Mouse (Mus musculus) intestine, postnatal 0 days (tissue): ENCODE results near the gene Gnas. TPM values are rescaled to one million over a fixed set of nuclear protein-coding genes. Genes with fewer than 3 reads are reported as not detected.
"Not testable (repeated sequence)": the region's sequence is repeated elsewhere in the genome, so short reads cannot be mapped to it uniquely, and the experiment has no call there.

Experiments
- ATAC-seq: fragments of 200-750 bp; cut with Nextera tagmentation; 2 replicates; pipeline ENCODE4 v1.8.0; 2017; ENCODE audit warnings: mild to moderate bottlenecking, moderate TSS enrichment, moderate library complexity
- H3K27ac ChIP-seq: fragments of 300-500 bp; sonication (generic); 2 replicates; pipeline ENCODE4 v1.5.1; 2014; ENCODE audit warnings: mild to moderate bottlenecking, low read depth, low read length, moderate library complexity
- H3K27me3 ChIP-seq: fragments of 300-500 bp; sonication (generic); replicated peaks from 2 replicates; pipeline ENCODE4 v1.6.1; 2014; ENCODE audit warnings: low read length, mixed read lengths; ENCODE audit not compliant: control insufficient read depth, insufficient read depth
- H3K36me3 ChIP-seq: fragments of 300-500 bp; sonication (generic); 2 replicates; pipeline ENCODE4 v1.6.1; 2014; ENCODE audit warnings: mild to moderate bottlenecking, moderate library complexity; ENCODE audit not compliant: control insufficient read depth, insufficient read depth
- H3K4me1 ChIP-seq: fragments of 300-500 bp; sonication (generic); replicated peaks from 2 replicates; pipeline ENCODE4 v1.6.1; 2014; ENCODE audit warnings: antibody characterized with exemption, low read length, mixed read lengths; ENCODE audit not compliant: control insufficient read depth, insufficient read depth
- H3K4me2 ChIP-seq: fragments of 300-500 bp; sonication (generic); replicated peaks from 2 replicates; pipeline ENCODE4 v1.6.1; 2014; ENCODE audit warnings: low read depth, mild to moderate bottlenecking, moderate library complexity
- H3K4me3 ChIP-seq: fragments of 300-500 bp; sonication (generic); 2 replicates; pipeline ENCODE4 v1.5.1; 2014; ENCODE audit warnings: low read depth, low read length
- H3K9ac ChIP-seq: fragments of 300-500 bp; sonication (generic); 2 replicates; pipeline ENCODE4 v1.6.1; 2014; ENCODE audit warnings: mild to moderate bottlenecking, low read depth, low read length
- H3K9me3 ChIP-seq: fragments of 300-500 bp; sonication (generic); 2 replicates; pipeline ENCODE4 v1.6.1; 2016; ENCODE audit warnings: mixed run types; ENCODE audit not compliant: control insufficient read depth
- CTCF ChIP-seq: sonication (generic); IDR thresholded peaks from 2 replicates; pipeline ENCODE4 v1.5.1; 2016; ENCODE audit warnings: low read depth, mild to moderate bottlenecking, control low read depth, antibody characterized with exemption, moderate library complexity
- WGBS: fragments of 180-500 bp; shearing (Covaris S2); extraction: QIAGEN DNeasy Blood & Tissue Kit; methylation state at CpG from one replicate; pipeline ENCODE4 v1.1.7; 2014; 5-methylcytosine and 5-hydroxymethylcytosine counted together
- polyA plus RNA-seq: library from polyadenylated mRNA; unstranded; fragments of >200 nt; fragmentation: Nextera tagmentation; extraction: Ambion mirVana; gene quantifications from 2 replicates; pipeline ENCODE4 v1.2.1, GENCODE M21; 2015

Gene Gnas
- polyA plus RNA-seq, 1 experiment from 2014 or later: 705 TPM

GRCm38 (mm10) chr2:174311613-174312012 is 27.5 kb downstream of the Gnas start:
- no peak overlapping the region for H3K4me3 ChIP-seq
- ATAC-seq: no peak
- H3K4me2 ChIP-seq: no peak overlapping the region
- no peaks in the 10 kb centered on the region for H3K4me1 ChIP-seq
- WGBS: 81% methylated on average over 1 of the region's 1 CpGs
- H3K27ac ChIP-seq: no peak overlapping the region
- no peaks in the 10 kb centered on the region for H3K36me3 ChIP-seq
- no peak for TF ChIP-seq CTCF
- H3K9ac ChIP-seq: no peak overlapping the region
- H3K9me3 ChIP-seq: no peaks in the 10 kb centered on the region
- no peaks in the 10 kb centered on the region for H3K27me3 ChIP-seq

GRCm38 (mm10) chr2:174312118-174312647 is 28.1 kb downstream of the Gnas start:
- Histone ChIP-seq H3K9me3 (no peaks in the 10 kb centered on the region), H3K4me1 (no peaks in the 10 kb centered on the region), H3K27me3 (no peaks in the 10 kb centered on the region), H3K4me3 (no peak overlapping the region), H3K36me3 (no peaks in the 10 kb centered on the region), H3K4me2 (no peak overlapping the region), H3K27ac (no peak overlapping the region), H3K9ac (no peak overlapping the region)
- WGBS: 12% methylated on average over 4 of the region's 4 CpGs
- peak; percentile 45; the same call in 1 of the 2 replicates for ATAC-seq
- peak; percentile 86 for TF ChIP-seq CTCF

- 56% methylated on average over 2 of the region's 2 CpGs for WGBS
Measured at GRCm38 (mm10) chr2:174312661-174313060, 28.5 kb downstream of the Gnas start.

GRCm38 (mm10) chr2:174315445-174315844 is 31.3 kb downstream of the Gnas start:
- not testable (repeated sequence) for ATAC-seq, H3K27ac ChIP-seq, H3K27me3 ChIP-seq, H3K4me3 ChIP-seq, H3K4me2 ChIP-seq, H3K4me1 ChIP-seq, H3K9ac ChIP-seq, H3K36me3 ChIP-seq, H3K9me3 ChIP-seq

More at GRCm38 (mm10) chr2:174312661-174313060, 28.5 kb downstream of the Gnas start:
- no peaks in the 10 kb centered on the region for H3K9me3 ChIP-seq
- H3K4me3 ChIP-seq: no peak overlapping the region
- no peaks in the 10 kb centered on the region for H3K27me3 ChIP-seq
- H3K36me3 ChIP-seq: no peaks in the 10 kb centered on the region
- no peak for ATAC-seq
- no peak overlapping the region for H3K4me2 ChIP-seq
- no peak overlapping the region for H3K9ac ChIP-seq
- H3K4me1 ChIP-seq: no peaks in the 10 kb centered on the region
- TF ChIP-seq CTCF: no peak
- no peak overlapping the region for H3K27ac ChIP-seq

GRCm38 (mm10) chr2:174316661-174317060 is 32.5 kb downstream of the Gnas start:
- Histone ChIP-seq H3K4me3 (no peak overlapping the region), H3K9ac (no peak overlapping the region), H3K27me3 (no peaks in the 10 kb centered on the region), H3K9me3 (no peaks in the 10 kb centered on the region), H3K36me3 (no peaks in the 10 kb centered on the region), H3K4me2 (no peak overlapping the region), H3K4me1 (no peaks in the 10 kb centered on the region), H3K27ac (no peak overlapping the region)
- no peak for ATAC-seq
- 93% methylated on average over 9 of the region's 9 CpGs for WGBS
- no peak for TF ChIP-seq CTCF

GRCm38 (mm10) chr2:174325989-174326388 is 41.9 kb downstream of the Gnas start:
- ATAC-seq: no peak
- 77% methylated on average over 4 of the region's 4 CpGs for WGBS
- Histone ChIP-seq H3K4me2 (peak overlapping the region; percentile 94), H3K9ac (no peak overlapping the region), H3K4me3 (no peak overlapping the region; the same call in 1 of the 2 replicates), H3K27me3 (no peaks in the 10 kb centered on the region), H3K27ac (no peak overlapping the region), H3K36me3 (no peaks in the 10 kb centered on the region), H3K4me1 (no peaks in the 10 kb centered on the region), H3K9me3 (no peaks in the 10 kb centered on the region)
- no peak for TF ChIP-seq CTCF

- 55% methylated on average over 8 of the region's 8 CpGs for WGBS
- Histone ChIP-seq H3K9ac (no peak overlapping the region), H3K36me3 (no peaks in the 10 kb centered on the region), H3K4me2 (peak overlapping the region; percentile 94), H3K27ac (no peak overlapping the region), H3K27me3 (no peaks in the 10 kb centered on the region), H3K4me1 (no peaks in the 10 kb centered on the region), H3K4me3 (peak overlapping the region; percentile 95), H3K9me3 (no peaks in the 10 kb centered on the region)
- ATAC-seq: no peak
- TF ChIP-seq CTCF: no peak
Measured at GRCm38 (mm10) chr2:174326481-174326880, 42.4 kb downstream of the Gnas start.
